Mouse (Mus musculus) myocyte (in vitro differentiated cells): ENCODE data around the gene Lgals9.

Experiments used
- CEBPB ChIP-seq: IDR thresholded peaks from 2 replicates; pipeline ENCODE4 v1.6.1; 2011; ENCODE audit warnings: mild to moderate bottlenecking, moderate library complexity; ENCODE audit not compliant: poor library complexity, insufficient read depth, severe bottlenecking
- E2F4 ChIP-seq: IDR thresholded peaks from one replicate; pipeline ENCODE4 v1.6.1; 2011; ENCODE audit warnings: mild to moderate bottlenecking, control low read depth, moderate library complexity; ENCODE audit not compliant: insufficient read depth
- MAX ChIP-seq: IDR thresholded peaks from one replicate; pipeline ENCODE4 v1.6.1; 2011; ENCODE audit warnings: low read depth, mild to moderate bottlenecking, control low read depth
- MYOD1 ChIP-seq, 3 experiments: IDR thresholded peaks; one replicate each; pipeline ENCODE4 v1.6.1; 2011; ENCODE audit warnings: control low read depth in 2 of 3, low read depth in 2 of 3, mild to moderate bottlenecking in 2 of 3, moderate library complexity in 1 of 3; ENCODE audit not compliant: insufficient read length in 2 of 3, control insufficient read depth in 1 of 3
- MYOG ChIP-seq, 3 experiments: IDR thresholded peaks; one replicate each; pipeline ENCODE4 v1.6.1; 2011; ENCODE audit warnings: control low read depth in 2 of 3, low read depth in 2 of 3, mild to moderate bottlenecking in 2 of 3; ENCODE audit not compliant: insufficient read length in 2 of 3, control insufficient read depth in 1 of 3, insufficient read depth in 1 of 3
- POLR2A ChIP-seq: IDR thresholded peaks from one replicate; pipeline ENCODE4 v1.6.1; 2011; ENCODE audit warnings: low read depth, mild to moderate bottlenecking, control low read depth, moderate library complexity; ENCODE audit not compliant: insufficient read length
- POLR2AphosphoS2 ChIP-seq: IDR thresholded peaks from one replicate; pipeline ENCODE4 v1.6.1; 2011; ENCODE audit warnings: low read depth, control low read depth; ENCODE audit not compliant: insufficient read length
- REST ChIP-seq: IDR thresholded peaks from one replicate; pipeline ENCODE4 v1.6.1; 2011; ENCODE audit warnings: mild to moderate bottlenecking, control low read depth, moderate library complexity; ENCODE audit not compliant: insufficient read depth, insufficient read length
- SRF ChIP-seq: IDR thresholded peaks from one replicate; pipeline ENCODE4 v1.6.1; 2011; ENCODE audit warnings: low read depth; ENCODE audit not compliant: control insufficient read depth, insufficient read length
- TCF12 ChIP-seq: IDR thresholded peaks from one replicate; pipeline ENCODE4 v1.6.1; 2011; ENCODE audit warnings: mild to moderate bottlenecking, control low read depth; ENCODE audit not compliant: poor library complexity, insufficient read depth, severe bottlenecking
- TCF3 ChIP-seq: IDR thresholded peaks from one replicate; pipeline ENCODE4 v1.6.1; 2011; ENCODE audit warnings: low read depth, control low read depth; ENCODE audit not compliant: insufficient read length
- USF1 ChIP-seq: IDR thresholded peaks from one replicate; pipeline ENCODE4 v1.6.1; 2011; ENCODE audit warnings: low read depth, mild to moderate bottlenecking, control low read depth, moderate library complexity

DNA sequence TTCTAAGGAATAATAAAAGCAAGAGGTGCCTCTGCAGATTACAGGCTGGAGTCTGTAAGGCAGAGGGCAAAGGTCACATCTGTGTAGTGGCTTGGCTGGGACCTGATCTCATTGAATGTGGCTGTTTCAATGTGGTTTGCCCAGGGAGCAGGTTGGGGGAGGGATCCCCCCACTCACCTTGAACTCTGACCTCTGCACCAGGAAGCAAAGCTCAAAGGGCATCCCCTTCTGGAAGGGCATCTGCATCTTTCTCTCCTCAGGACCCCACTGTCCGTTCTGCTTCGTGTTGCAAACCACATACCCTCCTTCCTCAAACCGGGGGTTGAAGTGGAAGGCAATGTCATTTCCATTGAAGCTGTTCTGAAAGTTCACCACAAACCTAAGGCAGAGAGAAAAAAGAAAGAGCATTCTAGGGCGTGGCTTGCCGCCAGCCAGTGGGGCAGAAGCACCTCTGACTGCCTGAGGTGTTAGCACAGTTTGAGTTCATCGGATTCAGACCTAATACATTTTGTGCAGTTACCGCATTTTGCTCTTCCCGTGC, 11.9 kb downstream of the Lgals9 start:
- TF ChIP-seq POLR2A (no peak), MYOD1 (IDR thresholded peaks at IDR 0.05; ENCODE audit: control insufficient read depth in 1 of 3, insufficient read length in 2 of 3, low read depth in 2 of 3) (no peak), TCF12 (no peak), MYOG (IDR thresholded peaks at IDR 0.05; ENCODE audit: control insufficient read depth in 1 of 3, insufficient read depth in 1 of 3, insufficient read length in 2 of 3, low read depth in 2 of 3) (no peak), E2F4 (no peak), POLR2AphosphoS2 (no peak), USF1 (no peak), CEBPB (no peak), MAX (no peak), TCF3 (no peak), REST (no peak), SRF (no peak)
